Mouse (Mus musculus): ENCODE measurements around the gene Pebp1.

DNA sequence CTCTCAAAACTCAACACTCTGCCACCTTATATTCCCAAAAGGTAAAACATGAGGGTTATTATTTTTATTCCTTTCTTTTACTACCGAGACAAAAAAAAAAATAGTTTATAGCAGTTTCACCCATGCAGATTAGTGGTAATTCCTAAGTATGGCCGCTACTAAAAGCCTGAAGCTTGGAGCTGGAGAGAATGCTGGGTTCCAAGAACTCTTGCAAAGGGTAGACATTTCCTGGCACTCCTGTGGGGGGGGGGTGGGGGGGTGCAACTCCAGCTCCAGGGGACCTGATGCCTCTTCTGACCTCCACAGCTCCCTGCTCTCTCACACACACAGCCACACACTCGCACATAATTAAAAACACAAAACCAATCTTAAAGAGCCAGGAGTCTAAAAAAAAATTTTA, 1.1 kb downstream of the Pebp1 start:
- TF ChIP-seq CTCF (IDR thresholded peaks at IDR 0.05; ENCODE audit: borderline replicate concordance, insufficient read depth, low read length) (no peak), POLR2A (IDR thresholded peaks at IDR 0.05; ENCODE audit: low read depth, low read length) (no peak)
